Comparison of ENCODE assay signal across 10 mouse cellular contexts in the genomic region with DNA sequence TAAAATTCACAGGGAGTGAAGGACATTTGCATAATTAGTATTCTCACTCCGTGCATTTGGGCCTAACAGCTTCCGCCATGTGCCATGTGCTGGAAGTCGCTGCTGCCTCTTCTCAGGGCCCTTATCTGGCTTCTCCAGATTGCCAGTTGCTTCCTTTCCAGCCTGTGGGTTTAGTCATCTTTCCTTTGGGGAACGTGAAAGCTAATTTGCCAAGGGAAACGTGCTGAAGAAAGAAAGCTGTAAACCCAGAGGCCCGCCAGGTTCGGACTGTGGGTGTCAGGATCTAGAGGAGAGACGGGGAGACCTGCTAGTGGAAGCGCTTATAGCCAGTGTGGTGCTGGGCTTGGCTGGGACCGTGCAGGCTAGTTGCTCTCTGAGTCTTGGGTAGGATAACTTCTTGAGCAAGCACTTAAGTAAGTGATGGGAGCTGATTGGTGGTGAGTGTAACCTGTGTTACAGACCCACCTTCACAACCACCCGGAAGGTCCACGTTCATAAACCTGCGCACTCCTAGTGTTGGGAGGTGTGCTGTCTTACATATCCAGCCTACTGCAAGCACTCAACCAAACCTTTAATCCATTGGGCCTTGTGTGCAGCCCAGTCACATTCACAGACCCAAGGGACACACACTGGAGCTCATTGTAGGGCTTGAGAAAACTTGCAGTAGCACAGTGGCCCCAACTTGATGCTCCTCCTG. TPM values are rescaled to one million over a fixed set of nuclear protein-coding genes. Genes with fewer than 3 reads are reported as not detected.
DNase-seq lines count a peak whose midpoint lies in the region; ATAC-seq lines count a peak whose summit lies in the region.
"Had no signal": no experiment of that assay in that cellular context is flagged by ENCODE, and none has a peak within 500 bp of the region (broad histone marks: within the 10 kb centered on the region; RNA-seq: fewer than 3 reads in every experiment).

No protein-coding gene starts in this region.

- ATAC-seq in forebrain, embryonic 12.5 days (ENCODE audit: low FRiP score) = peak; percentile 7; the same call in 1 of the 2 replicates
- ATAC-seq in forebrain, embryonic 16.5 days = 0 out of 2 replicates have a peak, but pooled peaks have one; percentile 6

- 73% methylated on average over 13 of the region's 13 CpGs for WGBS in forebrain, embryonic 12.5 days
- 87% methylated on average over 13 of the region's 13 CpGs for WGBS in forebrain, embryonic 10.5 days
- WGBS in forebrain, embryonic 16.5 days = 53% methylated on average over 13 of the region's 13 CpGs
- WGBS in limb, embryonic 10.5 days = 79% methylated on average over 13 of the region's 13 CpGs

- H3K27ac ChIP-seq in forebrain, embryonic 12.5 days = 0 out of 2 replicates have a peak overlapping the region, but pooled peaks have one; percentile 53
- no peak overlapping the region for H3K27ac ChIP-seq in forebrain, embryonic 10.5 days
- H3K27ac ChIP-seq in forebrain, embryonic 16.5 days (ENCODE audit: low read length) = peak overlapping the region; percentile 52
- 0 out of 2 replicates have a peak overlapping the region, but pooled peaks have one; percentile 25 for H3K27ac ChIP-seq in limb, embryonic 10.5 days

- DNase-seq in forebrain, embryonic 10.5 days (ENCODE audit: extremely low spot score, low spot score) = no peak
- peak; percentile 97 for DNase-seq in 416B (ENCODE audit: low read depth)
- no peak for DNase-seq in limb, embryonic 10.5 days (ENCODE audit: low spot score)
- no peak for DNase-seq in cerebellum, adult 18-20 months
- DNase-seq in adrenal gland, adult (ENCODE audit: inconsistent age in 2 of 2, low spot score in 1 of 2) = no peak
- DNase-seq in gastrocnemius, postnatal 4 days (ENCODE audit: low spot score in 2 of 2) = no peak

- peaks cover 10% of the 10 kb centered on the region for H3K4me1 ChIP-seq in forebrain, embryonic 12.5 days
- peaks cover 7% of the 10 kb centered on the region for H3K4me1 ChIP-seq in forebrain, embryonic 10.5 days
- peaks cover 13% of the 10 kb centered on the region for H3K4me1 ChIP-seq in forebrain, embryonic 16.5 days (replicated peaks; ENCODE audit: control insufficient read depth, insufficient read depth, low read length)
- H3K4me1 ChIP-seq in limb, embryonic 10.5 days = no peaks in the 10 kb centered on the region; the same call in 1 of the 2 replicates

- no peak overlapping the region for H3K4me2 ChIP-seq in forebrain, embryonic 12.5 days
- no peak overlapping the region for H3K4me2 ChIP-seq in forebrain, embryonic 16.5 days (ENCODE audit: low read length)

- H3K4me3 ChIP-seq in forebrain, embryonic 12.5 days (replicated peaks) = no peak overlapping the region
- H3K4me3 ChIP-seq in forebrain, embryonic 10.5 days = no peak overlapping the region
- H3K4me3 ChIP-seq in forebrain, embryonic 16.5 days (replicated peaks; ENCODE audit: low read length) = no peak overlapping the region
- H3K4me3 ChIP-seq in limb, embryonic 10.5 days = no peak overlapping the region

- H3K9ac ChIP-seq in forebrain, embryonic 12.5 days = no peak overlapping the region
- H3K9ac ChIP-seq in forebrain, embryonic 16.5 days (replicated peaks; ENCODE audit: low read depth, low read length) = no peak overlapping the region

- peaks cover 37% of the 10 kb centered on the region for H3K36me3 ChIP-seq in forebrain, embryonic 12.5 days (replicated peaks)
- peaks cover 30% of the 10 kb centered on the region for H3K36me3 ChIP-seq in forebrain, embryonic 10.5 days (replicated peaks)
- peaks cover 12% of the 10 kb centered on the region for H3K36me3 ChIP-seq in forebrain, embryonic 16.5 days (ENCODE audit: control insufficient read depth, insufficient read depth)
- H3K36me3 ChIP-seq in limb, embryonic 10.5 days = peaks cover 22% of the 10 kb centered on the region

- H3K27me3 ChIP-seq in forebrain, embryonic 12.5 days = no peaks in the 10 kb centered on the region
- H3K27me3 ChIP-seq in forebrain, embryonic 10.5 days (ENCODE audit: poor library complexity, severe bottlenecking) = no peaks in the 10 kb centered on the region
- H3K27me3 ChIP-seq in forebrain, embryonic 16.5 days (replicated peaks; ENCODE audit: control insufficient read depth, insufficient read depth, low read length) = no peaks in the 10 kb centered on the region
- no peaks in the 10 kb centered on the region for H3K27me3 ChIP-seq in limb, embryonic 10.5 days (ENCODE audit: low read depth, poor library complexity, severe bottlenecking)

- no peaks in the 10 kb centered on the region for H3K9me3 ChIP-seq in forebrain, embryonic 12.5 days
- no peaks in the 10 kb centered on the region for H3K9me3 ChIP-seq in forebrain, embryonic 10.5 days
- H3K9me3 ChIP-seq in forebrain, embryonic 16.5 days (ENCODE audit: control insufficient read depth, low read length) = no peaks in the 10 kb centered on the region
- H3K9me3 ChIP-seq in limb, embryonic 10.5 days (replicated peaks) = no peaks in the 10 kb centered on the region

RNA-seq across cellular contexts. Expression of a gene that starts 42.6 kb away (rescaled TPM):
- polyA plus RNA-seq in forebrain, embryonic 12.5 days (2016; fragmentation: Nextera tagmentation; extraction: Ambion mirVana) = not detected in 2 replicates
- polyA plus RNA-seq in forebrain, embryonic 10.5 days (2016; fragmentation: Nextera tagmentation; extraction: Ambion mirVana) = not detected in 2 replicates
- polyA plus RNA-seq in forebrain, embryonic 16.5 days (2015; fragmentation: Nextera tagmentation; extraction: Ambion mirVana) = not detected in 2 replicates
- polyA plus RNA-seq in limb, embryonic 10.5 days (2016; fragmentation: Nextera tagmentation; extraction: Ambion mirVana) = not detected in 2 replicates
- total RNA-seq in gastrocnemius, postnatal 4 days (2021) = not detected
- total RNA-seq: adrenal gland, adult 8-10 months; left cerebral cortex, postnatal 25 days had no signal

RNA-seq across cellular contexts. Expression of a gene that starts 59.1 kb away (rescaled TPM):
- not detected in 2 replicates for polyA plus RNA-seq in forebrain, embryonic 12.5 days (2016; fragmentation: Nextera tagmentation; extraction: Ambion mirVana)
- polyA plus RNA-seq in forebrain, embryonic 10.5 days (2016; fragmentation: Nextera tagmentation; extraction: Ambion mirVana) = not detected in 2 replicates
- not detected in 2 replicates for polyA plus RNA-seq in forebrain, embryonic 16.5 days (2015; fragmentation: Nextera tagmentation; extraction: Ambion mirVana)
- not detected in 2 replicates for polyA plus RNA-seq in limb, embryonic 10.5 days (2016; fragmentation: Nextera tagmentation; extraction: Ambion mirVana)
- not detected for total RNA-seq in gastrocnemius, postnatal 4 days (2021)
- total RNA-seq: adrenal gland, adult 8-10 months; left cerebral cortex, postnatal 25 days had no signal
